16 mouse cellular contexts compared by ENCODE assay signal in genomic region chr2:157805091-157805490, GRCm38 (mm10).
A peak's percentile ranks its signal among the peaks of the same experiment; 100 is the strongest.
DNase-seq lines count a peak whose midpoint lies in the region; ATAC-seq lines count a peak whose summit lies in the region.
"Had no signal": no experiment of that assay in that cellular context is flagged by ENCODE, and none has a peak within 500 bp of the region (broad histone marks: within the 10 kb centered on the region; RNA-seq: fewer than 3 reads in every experiment).

No protein-coding gene starts in this region.

- no peak for ATAC-seq in forebrain, embryonic 11.5 days (replicated peaks; ENCODE audit: low FRiP score)
- ATAC-seq in forebrain, embryonic 16.5 days, result no peak
- ATAC-seq in hindbrain, embryonic 16.5 days, result no peak
- no peak for ATAC-seq in neural tube, embryonic 13.5 days (ENCODE audit: low read depth)
- no peak for ATAC-seq in neural tube, embryonic 15.5 days (ENCODE audit: low FRiP score)

- no peak overlapping the region for H3K27ac ChIP-seq in forebrain, embryonic 11.5 days (ENCODE audit: low read depth, low read length)
- H3K27ac ChIP-seq in forebrain, embryonic 16.5 days (ENCODE audit: low read length), result no peak overlapping the region
- H3K27ac ChIP-seq in hindbrain, embryonic 10.5 days, result peak overlapping the region; percentile 64; the same call in 1 of the 2 replicates
- H3K27ac ChIP-seq in hindbrain, embryonic 16.5 days (ENCODE audit: low read depth, low read length), result no peak overlapping the region
- peak overlapping the region; percentile 35 for H3K27ac ChIP-seq in neural tube, embryonic 13.5 days (replicated peaks)
- peak overlapping the region; percentile 74 for H3K27ac ChIP-seq in neural tube, embryonic 15.5 days (replicated peaks)
- H3K27ac ChIP-seq: limb, embryonic 15.5 days; neural tube, embryonic 12.5 days had no signal

- WGBS in forebrain, embryonic 11.5 days, result 76% methylated on average over 3 of the region's 3 CpGs
- 59% methylated on average over 3 of the region's 3 CpGs for WGBS in forebrain, embryonic 16.5 days
- WGBS in hindbrain, embryonic 10.5 days, result 71% methylated on average over 3 of the region's 3 CpGs
- 47% methylated on average over 3 of the region's 3 CpGs for WGBS in hindbrain, embryonic 16.5 days
- whole genome bisulfite sequencing in neural tube, embryonic 13.5 days, result 53% methylated on average over 3 of the region's 3 CpGs
- WGBS in neural tube, embryonic 15.5 days, result 31% methylated on average over 3 of the region's 3 CpGs

- H3K4me3 ChIP-seq in forebrain, embryonic 11.5 days (ENCODE audit: low read depth, low read length), result no peak overlapping the region
- no peak overlapping the region for H3K4me3 ChIP-seq in forebrain, embryonic 16.5 days (replicated peaks; ENCODE audit: low read length)
- H3K4me3 ChIP-seq in hindbrain, embryonic 10.5 days, result no peak overlapping the region
- no peak overlapping the region for H3K4me3 ChIP-seq in hindbrain, embryonic 16.5 days (ENCODE audit: low read length)
- no peak overlapping the region for H3K4me3 ChIP-seq in neural tube, embryonic 13.5 days
- H3K4me3 ChIP-seq in neural tube, embryonic 15.5 days (replicated peaks), result no peak overlapping the region
- H3K4me3 ChIP-seq: limb, embryonic 15.5 days; megakaryocyte, embryonic 14.5 days; neural tube, embryonic 12.5 days had no signal

- no peaks in the 10 kb centered on the region for H3K36me3 ChIP-seq in forebrain, embryonic 11.5 days (ENCODE audit: control insufficient read depth, insufficient read depth, low read length)
- no peaks in the 10 kb centered on the region for H3K36me3 ChIP-seq in forebrain, embryonic 16.5 days (ENCODE audit: control insufficient read depth, insufficient read depth)
- H3K36me3 ChIP-seq in hindbrain, embryonic 10.5 days, result peaks cover 14% of the 10 kb centered on the region
- H3K36me3 ChIP-seq in hindbrain, embryonic 16.5 days (ENCODE audit: control insufficient read depth, insufficient read depth, low read length), result no peaks in the 10 kb centered on the region
- H3K36me3 ChIP-seq in neural tube, embryonic 13.5 days, result peaks cover 4% of the 10 kb centered on the region; the same call in 1 of the 2 replicates
- H3K36me3 ChIP-seq in neural tube, embryonic 15.5 days, result peaks cover 4% of the 10 kb centered on the region; the same call in 1 of the 2 replicates
- H3K36me3 ChIP-seq: limb, embryonic 15.5 days had no signal

- H3K9me3 ChIP-seq in forebrain, embryonic 11.5 days (ENCODE audit: control insufficient read depth, low read length), result no peaks in the 10 kb centered on the region
- no peaks in the 10 kb centered on the region for H3K9me3 ChIP-seq in forebrain, embryonic 16.5 days (ENCODE audit: control insufficient read depth, low read length)
- H3K9me3 ChIP-seq in hindbrain, embryonic 10.5 days, result no peaks in the 10 kb centered on the region
- no peaks in the 10 kb centered on the region for H3K9me3 ChIP-seq in hindbrain, embryonic 16.5 days (ENCODE audit: control insufficient read depth, low read length)
- H3K9me3 ChIP-seq in neural tube, embryonic 13.5 days, result no peaks in the 10 kb centered on the region
- H3K9me3 ChIP-seq in neural tube, embryonic 15.5 days (replicated peaks), result no peaks in the 10 kb centered on the region
- H3K9me3 ChIP-seq: limb, embryonic 15.5 days; megakaryocyte, embryonic 14.5 days; neural tube, embryonic 12.5 days had no signal

- no peaks in the 10 kb centered on the region for H3K27me3 ChIP-seq in forebrain, embryonic 11.5 days (ENCODE audit: control insufficient read depth, insufficient read depth, low read length)
- H3K27me3 ChIP-seq in forebrain, embryonic 16.5 days (replicated peaks; ENCODE audit: control insufficient read depth, insufficient read depth, low read length), result no peaks in the 10 kb centered on the region
- no peaks in the 10 kb centered on the region for H3K27me3 ChIP-seq in hindbrain, embryonic 10.5 days (ENCODE audit: insufficient read depth, poor library complexity, severe bottlenecking)
- no peaks in the 10 kb centered on the region for H3K27me3 ChIP-seq in hindbrain, embryonic 16.5 days (replicated peaks; ENCODE audit: control insufficient read depth, insufficient read depth, low read length)
- H3K27me3 ChIP-seq in neural tube, embryonic 13.5 days, result no peaks in the 10 kb centered on the region
- H3K27me3 ChIP-seq in neural tube, embryonic 15.5 days (replicated peaks), result no peaks in the 10 kb centered on the region
- H3K27me3 ChIP-seq: limb, embryonic 15.5 days; megakaryocyte, embryonic 14.5 days had no signal

- no peak overlapping the region for H3K4me2 ChIP-seq in forebrain, embryonic 11.5 days (ENCODE audit: low read depth, low read length, severe bottlenecking)
- H3K4me2 ChIP-seq in forebrain, embryonic 16.5 days (ENCODE audit: low read length), result no peak overlapping the region
- no peak overlapping the region for H3K4me2 ChIP-seq in hindbrain, embryonic 16.5 days (ENCODE audit: low read length)
- no peak overlapping the region for H3K4me2 ChIP-seq in neural tube, embryonic 13.5 days
- no peak overlapping the region for H3K4me2 ChIP-seq in neural tube, embryonic 15.5 days
- H3K4me2 ChIP-seq: limb, embryonic 15.5 days; lung, embryonic 14.5 days; neural tube, embryonic 12.5 days had no signal

- H3K4me1 ChIP-seq in forebrain, embryonic 11.5 days (replicated peaks; ENCODE audit: control insufficient read depth, insufficient read depth, low read length), result peaks cover 28% of the 10 kb centered on the region
- peaks cover 48% of the 10 kb centered on the region for H3K4me1 ChIP-seq in forebrain, embryonic 16.5 days (replicated peaks; ENCODE audit: control insufficient read depth, insufficient read depth, low read length)
- H3K4me1 ChIP-seq in hindbrain, embryonic 10.5 days (replicated peaks), result peaks cover 56% of the 10 kb centered on the region
- peaks cover 53% of the 10 kb centered on the region for H3K4me1 ChIP-seq in hindbrain, embryonic 16.5 days (ENCODE audit: control insufficient read depth, insufficient read depth, low read depth, low read length)
- peaks cover 72% of the 10 kb centered on the region for H3K4me1 ChIP-seq in neural tube, embryonic 13.5 days (replicated peaks)
- peaks cover 84% of the 10 kb centered on the region for H3K4me1 ChIP-seq in neural tube, embryonic 15.5 days

- DNase-seq in forebrain, embryonic 11.5 days (ENCODE audit: low spot score), result peak; percentile 37
- DNase-seq in hindbrain, embryonic 10.5 days (ENCODE audit: low spot score), result no peak
- DNase-seq in neural tube, embryonic 10.5 days (ENCODE audit: extremely low spot score, low spot score), result no peak
- no peak for DNase-seq in urinary bladder, postnatal 36 days (ENCODE audit: low spot score in 2 of 2)
- DNase-seq: adrenal gland, adult 8-10 months; cerebellum, postnatal 36 days; lung, embryonic 14.5 days; spleen, adult 18-20 months; thymus, adult 18-20 months had no signal

- no peak overlapping the region for H3K9ac ChIP-seq in forebrain, embryonic 11.5 days (ENCODE audit: low read length)
- H3K9ac ChIP-seq in forebrain, embryonic 16.5 days (replicated peaks; ENCODE audit: low read depth, low read length), result no peak overlapping the region
- H3K9ac ChIP-seq in hindbrain, embryonic 16.5 days (ENCODE audit: low read depth, low read length), result no peak overlapping the region
- peak overlapping the region; percentile 23; the same call in 1 of the 2 replicates for H3K9ac ChIP-seq in neural tube, embryonic 13.5 days
- no peak overlapping the region for H3K9ac ChIP-seq in neural tube, embryonic 15.5 days (replicated peaks)
- H3K9ac ChIP-seq: limb, embryonic 15.5 days; lung, embryonic 14.5 days; neural tube, embryonic 12.5 days had no signal

Comparison
In these comparisons a context has a peak if more than half of its experiments do, and no peak if none do; other contexts are left out.
1. H3K27ac ChIP-seq: peak in hindbrain, embryonic 10.5 days (single experiment), neural tube, embryonic 13.5 days (single experiment) and neural tube, embryonic 15.5 days (single experiment); none in forebrain, embryonic 11.5 days (single experiment), forebrain, embryonic 16.5 days (single experiment) and hindbrain, embryonic 16.5 days (single experiment).